Mouse (Mus musculus): Measurements from ENCODE around the gene Rhbdl3. TPM values are rescaled to one million over a fixed set of nuclear protein-coding genes. Genes with fewer than 3 reads are reported as not detected.

Gene Rhbdl3
- total RNA-seq, 2 experiments from 2014 or later: 3.9 to 4.6 TPM

DNA sequence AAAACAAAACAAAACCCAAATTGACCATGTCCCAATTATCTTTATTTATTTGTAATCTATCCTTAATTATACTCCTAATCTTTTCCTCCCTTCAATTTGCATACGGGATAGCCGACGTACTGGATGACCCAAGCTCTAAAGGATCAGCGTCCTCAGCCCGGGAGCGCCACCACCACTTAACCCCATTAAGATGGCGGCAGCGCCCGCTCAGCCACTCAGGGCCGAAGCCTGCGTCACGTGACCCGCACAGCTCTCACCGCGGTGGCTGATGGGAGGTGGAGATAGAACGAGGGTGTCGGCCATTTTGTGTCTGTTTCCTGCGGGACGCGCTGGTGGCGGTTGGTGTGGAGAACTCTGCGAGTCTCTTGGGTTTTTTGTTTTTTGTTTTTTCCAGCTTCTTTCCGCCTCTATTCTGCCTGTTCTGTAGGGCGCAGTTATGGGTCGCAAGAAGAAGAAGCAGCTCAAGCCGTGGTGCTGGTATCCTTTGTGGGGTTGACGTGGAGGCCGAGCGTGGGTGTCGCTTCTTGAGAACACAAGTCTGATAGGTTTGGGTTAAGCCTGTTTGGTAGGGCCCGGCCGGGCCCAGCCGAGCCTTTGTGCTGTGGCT lies 82.4 kb downstream of the Rhbdl3 start, which contains the start of gene Zfp207:
Gene Zfp207 (plus strand): TSS at position 261 of the 607 bp plus-strand sequence.
- peak; percentile 93 to 97 for DNase-seq (ENCODE audit: low spot score in 2 of 2)

DNA sequence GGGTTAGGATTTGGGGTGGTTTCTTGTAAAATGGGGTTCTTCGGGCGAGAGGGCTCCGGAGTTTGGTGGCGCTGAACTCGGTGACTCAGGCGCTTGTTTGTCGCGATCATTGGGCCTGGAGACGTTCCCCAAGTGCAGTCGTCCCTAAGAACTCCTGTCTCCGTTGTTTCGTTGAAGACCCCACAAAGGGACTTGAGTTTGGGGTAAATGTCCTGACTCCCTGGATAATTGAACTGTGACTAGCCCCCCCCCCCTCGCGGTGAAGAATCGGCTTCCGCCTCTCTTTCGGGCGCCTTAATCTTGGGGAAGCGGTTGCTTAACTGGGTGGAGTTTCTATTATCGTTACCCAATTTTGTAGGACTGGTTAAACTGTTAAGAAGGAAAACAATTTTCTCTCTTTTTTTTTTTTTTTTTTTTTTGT lies 82.9 kb downstream of the Rhbdl3 start:
- DNase-seq (ENCODE audit: low spot score in 2 of 2): no peak

DNA sequence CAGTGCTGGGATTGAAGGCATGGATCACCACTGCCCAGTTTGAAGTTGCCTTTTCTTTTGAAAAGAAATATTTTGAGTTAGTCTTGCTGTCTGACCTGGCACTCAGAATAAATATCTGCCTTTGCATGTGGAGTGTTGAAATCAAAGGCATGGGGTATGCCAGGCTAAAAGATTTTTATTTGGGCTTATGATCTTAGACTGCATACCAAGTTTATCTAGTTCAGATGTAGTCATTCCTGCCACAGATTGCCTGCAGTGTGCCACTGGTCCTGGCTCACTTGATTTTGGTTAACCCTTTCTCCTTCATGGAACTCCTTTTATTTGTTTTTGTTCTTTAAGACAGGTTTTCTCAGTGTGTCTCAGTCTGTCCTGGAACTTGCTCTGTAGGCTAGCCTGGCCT lies 83.7 kb downstream of the Rhbdl3 start:
- DNase-seq (ENCODE audit: low spot score in 2 of 2): no peak

GRCm38 (mm10) chr11:80385055-80385454 lies 84.3 kb downstream of the Rhbdl3 start:
- no peak for DNase-seq (ENCODE audit: low spot score in 2 of 2)

DNA sequence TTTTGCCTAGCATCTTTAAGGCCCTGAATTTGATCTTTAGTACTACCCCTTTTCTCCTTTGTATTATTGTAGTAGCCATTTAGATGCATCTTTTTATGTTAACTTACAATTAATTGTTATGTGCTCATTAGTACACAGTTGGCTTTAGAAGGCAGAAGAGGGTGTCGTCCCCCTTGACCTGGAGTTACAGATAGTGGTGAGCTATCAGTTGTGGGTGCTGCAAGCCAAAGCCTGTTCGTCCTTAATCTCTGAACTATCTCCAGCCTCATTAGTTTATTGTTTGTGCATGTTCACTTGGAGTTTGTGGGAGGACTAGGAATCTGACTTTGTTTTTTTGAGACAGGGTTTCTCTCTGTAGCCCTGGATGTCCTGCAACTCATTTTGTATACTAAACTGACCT lies 86.1 kb downstream of the Rhbdl3 start:
- DNase-seq (ENCODE audit: low spot score in 2 of 2): no peak

DNA sequence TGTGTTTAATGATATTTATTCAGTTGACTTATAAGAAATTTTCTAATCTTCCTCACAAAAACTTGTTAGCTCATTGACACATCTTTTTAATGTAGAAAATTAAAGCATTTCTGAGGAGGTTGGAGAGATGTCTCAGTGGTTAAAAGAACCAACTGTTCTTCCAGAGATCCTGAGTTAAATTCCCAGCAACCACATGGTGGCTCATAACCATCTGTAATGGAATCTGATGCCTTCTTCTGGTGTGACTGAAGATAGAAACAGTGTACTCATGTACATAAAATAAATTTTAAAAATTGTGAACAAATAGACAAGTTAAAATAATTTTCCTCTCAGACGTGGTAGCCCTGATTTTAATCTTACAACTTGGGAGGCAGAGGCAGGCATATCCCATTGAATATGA lies 89.2 kb downstream of the Rhbdl3 start:
- DNase-seq (ENCODE audit: low spot score in 2 of 2): no peak

- DNase-seq (ENCODE audit: low spot score in 2 of 2): no peak
Observed at GRCm38 (mm10) chr11:80391407-80392120, 90.9 kb downstream of the Rhbdl3 start.

GRCm38 (mm10) chr11:80395930-80396329 lies 95.2 kb downstream of the Rhbdl3 start:
- no peak for DNase-seq (ENCODE audit: low spot score in 2 of 2)

DNA sequence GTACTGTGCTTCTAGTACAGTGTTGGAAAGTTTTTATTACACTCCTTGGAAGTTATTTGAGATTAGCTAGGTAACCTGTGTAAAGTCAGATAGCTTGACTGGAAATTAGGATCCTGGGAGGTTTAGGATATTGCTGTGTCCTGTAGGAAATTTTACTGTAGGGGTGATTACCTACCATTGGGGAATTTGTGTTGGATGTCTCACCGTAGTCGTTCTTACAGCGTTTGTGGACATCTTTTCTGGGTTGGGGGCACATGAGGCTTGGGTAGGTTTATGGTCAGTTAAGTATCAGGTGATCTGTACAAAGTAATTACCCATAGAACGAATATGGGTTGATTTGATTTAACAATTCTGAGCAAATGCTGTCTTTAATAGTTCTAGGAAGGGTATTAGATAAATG lies 95.9 kb downstream of the Rhbdl3 start:
- DNase-seq (ENCODE audit: low spot score in 2 of 2): no peak

Other genes starting within 250 kb of the Rhbdl3 start
- 10 to 100 TPM; 25.1 to 28.0 TPM for gene Crlf3, start 219.9 kb upstream of the Rhbdl3 start, total RNA-seq (2021)
- 10 to 100 TPM; 10.1 to 10.8 TPM for gene Atad5, start 211.5 kb upstream of the Rhbdl3 start, total RNA-seq (2021)
- gene Tefm, start 158.7 kb upstream of the Rhbdl3 start, total RNA-seq (2021): 10 to 100 TPM; 20.9 to 22.8 TPM
- 10 to 100 TPM; 11.4 to 14.3 TPM for gene Adap2, start 146.8 kb upstream of the Rhbdl3 start, total RNA-seq (2021)
- 10 to 100 TPM; 16.0 to 16.2 TPM for gene Rnf135, start 117.1 kb upstream of the Rhbdl3 start, total RNA-seq (2021)
- 10 to 100 TPM; 61.4 to 65.9 TPM for gene Rhot1, start 91.9 kb upstream of the Rhbdl3 start, total RNA-seq (2021)
- gene 5730455P16Rik, start 77.1 kb downstream of the Rhbdl3 start, total RNA-seq (2021): 10 to 100 TPM; 23.5 to 25.2 TPM
- 100 to 1,000 TPM; 192 to 194 TPM for gene Zfp207, start 82.4 kb downstream of the Rhbdl3 start, total RNA-seq (2021)
- gene Psmd11, start 127.7 kb downstream of the Rhbdl3 start, total RNA-seq (2021): 100 to 1,000 TPM; 116 to 131 TPM
- 1 to 10 TPM; 8.0 to 9.6 TPM for gene Cdk5r1, start 176.1 kb downstream of the Rhbdl3 start, total RNA-seq (2021)